Mouse (Mus musculus) fibroblast of lung, adult 2 months (primary cell): ENCODE results near the gene Poc1b.

Experiments used
- DNase-seq: peaks from one replicate; pipeline ENCODE4 v3.0.0-alpha.2; 2011; ENCODE audit warnings: low read depth

The Poc1b gene

GRCm38 (mm10) chr10:99106703-99107631 lies at the start of gene Poc1b:
Gene Poc1b (plus strand): TSS chr10:99107036.
- no peak for DNase-seq

- no peak for DNase-seq
Observed at GRCm38 (mm10) chr10:99060588-99060987, 46.2 kb upstream of the Poc1b start.

- no peak for DNase-seq
Observed at GRCm38 (mm10) chr10:99061418-99061817, 45.4 kb upstream of the Poc1b start.

GRCm38 (mm10) chr10:99062546-99062945 lies 44.3 kb upstream of the Poc1b start:
- DNase-seq = peak; percentile 55

- no peak for DNase-seq
Observed at GRCm38 (mm10) chr10:99076113-99076895, 30.5 kb upstream of the Poc1b start.

- DNase-seq = no peak
Observed at GRCm38 (mm10) chr10:99078621-99079020, 28.2 kb upstream of the Poc1b start.

GRCm38 (mm10) chr10:99081569-99081990 lies 25.3 kb upstream of the Poc1b start:
- DNase-seq = no peak

GRCm38 (mm10) chr10:99083431-99084003 lies 23.3 kb upstream of the Poc1b start:
- DNase-seq = no peak

- DNase-seq = peak; percentile 65
Observed at GRCm38 (mm10) chr10:99084397-99085239, 22.2 kb upstream of the Poc1b start.

- DNase-seq = no peak
Observed at GRCm38 (mm10) chr10:99085240-99085587, 21.6 kb upstream of the Poc1b start.

- no peak for DNase-seq
Observed at GRCm38 (mm10) chr10:99086029-99086428, 20.8 kb upstream of the Poc1b start.

GRCm38 (mm10) chr10:99089906-99090305 lies 16.9 kb upstream of the Poc1b start:
- DNase-seq = no peak

- DNase-seq = no peak
Observed at GRCm38 (mm10) chr10:99093364-99093763, 13.5 kb upstream of the Poc1b start.

- no peak for DNase-seq
Observed at GRCm38 (mm10) chr10:99095114-99095513, 11.7 kb upstream of the Poc1b start.

GRCm38 (mm10) chr10:99097374-99097773 lies 9.5 kb upstream of the Poc1b start:
- no peak for DNase-seq

GRCm38 (mm10) chr10:99105522-99105921 lies 1.3 kb upstream of the Poc1b start:
- DNase-seq = no peak

- DNase-seq = no peak
Observed at GRCm38 (mm10) chr10:99106311-99106702, 529 bp upstream of the Poc1b start.

- DNase-seq = no peak
Observed at GRCm38 (mm10) chr10:99107964-99108363, 1.1 kb downstream of the Poc1b start, which contains the start of gene Galnt4. Gene Galnt4 (plus strand): TSS chr10:99108159.

- no peak for DNase-seq
Observed at GRCm38 (mm10) chr10:99108431-99108982, 1.7 kb downstream of the Poc1b start.

- DNase-seq = no peak
Observed at GRCm38 (mm10) chr10:99113533-99113932, 6.7 kb downstream of the Poc1b start.

GRCm38 (mm10) chr10:99114295-99114694 lies 7.5 kb downstream of the Poc1b start:
- DNase-seq = no peak
